Mouse (Mus musculus) MEL (cell line): ENCODE measurements around the gene Sergef.

ENCODE experiments used
- CTCF ChIP-seq, 3 experiments: IDR thresholded peaks in 2 of 3; conservative IDR thresholded peaks in 1 of 3; 2 replicates each; pipeline ENCODE4 v1.5.1; 2011 to 2012; ENCODE audit warnings: low read length in 3 of 3, low read depth in 2 of 3, mild to moderate bottlenecking in 2 of 3, improper control_type of control experiment in 1 of 3, inconsistent platforms in 1 of 3, mixed read lengths in 1 of 3, moderate library complexity in 1 of 3; ENCODE audit not compliant: control insufficient read depth in 1 of 3, insufficient read depth in 1 of 3, poor library complexity in 1 of 3, severe bottlenecking in 1 of 3
- EP300 ChIP-seq, 2 experiments: IDR thresholded peaks; 2 replicates each; pipeline ENCODE4 v1.6.1; 2011; ENCODE audit warnings: improper control_type of control experiment in 2 of 2, low read length in 2 of 2, low read depth in 1 of 2, mild to moderate bottlenecking in 1 of 2
- GATA1 ChIP-seq: IDR thresholded peaks from 2 replicates; pipeline ENCODE4 v1.6.1; 2011; ENCODE audit warnings: low read depth, low read length, improper control_type of control experiment
- KAT2A ChIP-seq: conservative IDR thresholded peaks from 2 replicates; pipeline ENCODE4 v1.6.1; 2012; ENCODE audit warnings: low read depth, low read length, improper control_type of control experiment, inconsistent platforms
- MXI1 ChIP-seq: IDR thresholded peaks from 2 replicates; pipeline ENCODE4 v1.6.1; 2011; ENCODE audit warnings: mild to moderate bottlenecking, low read depth, low read length, improper control_type of control experiment
- NRF1 ChIP-seq: IDR thresholded peaks from 2 replicates; pipeline ENCODE4 v1.6.1; 2014; ENCODE audit warnings: low read depth, mild to moderate bottlenecking, inconsistent platforms, low read length, improper control_type of control experiment, moderate library complexity; ENCODE audit not compliant: poor library complexity, insufficient read depth, severe bottlenecking
- POLR2A ChIP-seq, 2 experiments: IDR thresholded peaks; 2 replicates each; pipeline ENCODE4 v1.6.1; 2011 to 2012; ENCODE audit warnings: low read length in 2 of 2, mild to moderate bottlenecking in 2 of 2, control low read depth in 1 of 2, improper control_type of control experiment in 1 of 2, low read depth in 1 of 2, moderate library complexity in 1 of 2; ENCODE audit not compliant: control insufficient read depth in 1 of 2, insufficient read depth in 1 of 2, poor library complexity in 1 of 2
- POLR2AphosphoS2 ChIP-seq: IDR thresholded peaks from 2 replicates; pipeline ENCODE4 v1.6.1; 2011; ENCODE audit warnings: low read length, improper control_type of control experiment
- TBP ChIP-seq: IDR thresholded peaks from 2 replicates; pipeline ENCODE4 v1.8.0; 2011; ENCODE audit warnings: low read depth, low read length, improper control_type of control experiment
- TCF12 ChIP-seq: IDR thresholded peaks from 2 replicates; pipeline ENCODE4 v1.6.1; 2014; ENCODE audit warnings: low read depth, mild to moderate bottlenecking, inconsistent platforms, low read length, improper control_type of control experiment, moderate library complexity
- ZNF384 ChIP-seq: IDR thresholded peaks from 2 replicates; pipeline ENCODE4 v1.6.1; 2012; ENCODE audit warnings: low read depth, mild to moderate bottlenecking, inconsistent platforms, low read length, improper control_type of control experiment

DNA sequence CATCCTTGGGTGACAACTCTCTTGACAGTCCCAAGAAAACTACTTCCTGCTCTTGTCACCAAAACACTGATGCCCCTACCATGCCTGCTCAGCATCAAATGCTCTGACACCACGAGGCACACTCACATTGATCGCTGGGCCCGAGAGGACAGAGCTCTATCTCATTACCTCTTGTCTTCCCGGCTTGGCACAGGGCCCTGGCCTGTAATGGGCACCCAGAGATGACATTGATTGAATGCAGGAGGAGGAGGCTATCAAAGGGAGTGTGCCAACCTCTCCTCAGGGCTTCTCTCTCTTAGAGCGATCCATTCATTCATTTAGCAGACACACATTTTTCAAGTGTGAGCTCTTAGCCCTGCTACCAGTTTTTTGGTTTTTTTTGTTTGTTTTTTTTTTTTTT, 164.1 kb downstream of the Sergef start:
- TF ChIP-seq CTCF (IDR thresholded peaks at IDR 0.05 in 2 of 3, conservative IDR thresholded peaks at IDR 0.05 in 1 of 3; ENCODE audit: control insufficient read depth in 1 of 3, insufficient read depth in 1 of 3, low read depth in 2 of 3, low read length in 3 of 3, poor library complexity in 1 of 3, severe bottlenecking in 1 of 3) (no peak), MXI1 (no peak), EP300 (IDR thresholded peaks at IDR 0.05; ENCODE audit: low read depth in 1 of 2, low read length in 2 of 2) (no peak), TBP (no peak), POLR2AphosphoS2 (no peak), KAT2A (no peak), POLR2A (IDR thresholded peaks at IDR 0.05; ENCODE audit: control insufficient read depth in 1 of 2, insufficient read depth in 1 of 2, low read depth in 1 of 2, low read length in 2 of 2, poor library complexity in 1 of 2) (no peak), TCF12 (no peak), GATA1 (no peak), NRF1 (no peak), ZNF384 (no peak)
